Mouse (Mus musculus): ENCODE data around the gene Vmn2r83.

Gene Vmn2r83

GRCm38 (mm10) chr10:79538323-79538722 is 69.8 kb downstream of the Vmn2r83 start:
- DNase-seq: no peak

DNA sequence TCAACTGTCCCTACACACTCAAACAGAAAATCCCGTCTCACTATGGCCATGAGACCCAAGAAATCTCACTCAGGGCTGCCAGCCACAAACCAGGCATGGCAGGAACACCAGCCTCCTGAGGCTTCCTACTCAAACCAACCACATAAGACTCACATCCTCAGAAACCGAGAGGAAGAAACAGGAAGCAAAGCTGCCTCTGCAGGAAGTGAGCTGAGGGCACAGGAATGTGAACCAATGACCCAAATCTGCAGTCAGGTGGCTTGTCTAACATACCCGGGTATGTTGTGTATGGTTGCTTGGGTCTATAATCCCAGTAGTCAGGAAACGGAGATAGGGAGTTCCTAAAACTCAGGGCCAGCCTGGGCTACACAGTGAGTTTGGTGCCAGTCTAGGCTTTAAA is 70.3 kb downstream of the Vmn2r83 start:
- no peak for DNase-seq

DNA sequence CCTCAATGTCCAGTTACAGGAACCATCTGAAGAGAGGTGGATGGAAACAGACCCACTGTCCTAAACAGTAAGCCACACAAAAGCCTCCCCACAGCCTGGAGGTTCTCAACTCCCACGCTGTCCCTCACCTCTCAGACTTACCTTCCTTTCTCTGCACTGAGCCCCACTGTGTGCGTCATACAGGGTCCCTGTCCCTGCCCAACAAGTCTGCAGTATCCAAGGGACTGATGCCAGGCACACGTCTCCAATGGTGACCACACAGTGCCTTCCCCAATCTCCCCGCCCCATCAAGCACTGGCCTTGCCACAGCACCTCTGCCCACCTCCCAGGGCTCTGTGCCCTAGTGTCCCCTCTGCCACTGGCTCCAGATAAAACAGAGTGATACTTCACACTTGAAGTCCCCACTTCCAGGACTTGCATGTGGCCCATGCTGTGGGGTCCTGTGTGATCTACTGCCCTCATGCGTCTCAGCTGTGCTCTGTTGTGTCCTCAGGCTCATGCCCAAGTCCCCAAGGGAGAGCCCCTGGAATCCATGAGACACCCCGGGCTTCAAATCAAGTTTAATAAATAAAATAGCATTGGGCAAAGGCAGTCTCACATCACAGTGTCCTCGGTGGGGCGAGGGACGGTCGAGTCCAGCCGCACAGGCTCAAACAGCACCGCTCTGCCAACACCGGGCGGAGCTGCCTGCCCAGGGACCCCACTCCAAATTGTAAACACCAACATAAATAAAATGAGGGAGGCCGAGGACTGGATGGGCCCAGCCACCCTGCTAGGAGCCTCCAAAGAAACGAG is 71.4 kb downstream of the Vmn2r83 start:
- DNase-seq: no peak

DNA sequence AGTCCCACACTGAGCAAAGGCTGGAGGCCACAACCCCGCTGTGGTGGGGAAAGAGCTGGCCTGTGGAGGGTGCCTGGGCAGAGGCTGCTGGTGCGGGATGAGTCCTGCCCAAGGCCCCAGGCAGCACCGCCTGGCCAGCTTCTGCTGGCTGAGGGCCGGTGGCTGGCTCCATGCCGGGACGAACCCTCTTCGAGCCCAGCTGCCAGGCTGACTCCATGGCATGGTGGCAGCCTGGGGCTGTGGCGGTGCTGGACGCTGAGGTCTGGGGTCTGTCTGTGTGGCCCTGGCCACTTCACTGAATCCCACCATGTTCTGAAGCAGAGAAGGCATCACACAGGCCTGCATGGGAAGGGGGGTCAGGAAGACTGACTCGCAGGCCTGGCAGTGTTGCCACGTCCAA is 72.2 kb downstream of the Vmn2r83 start:
- no peak for DNase-seq

DNA sequence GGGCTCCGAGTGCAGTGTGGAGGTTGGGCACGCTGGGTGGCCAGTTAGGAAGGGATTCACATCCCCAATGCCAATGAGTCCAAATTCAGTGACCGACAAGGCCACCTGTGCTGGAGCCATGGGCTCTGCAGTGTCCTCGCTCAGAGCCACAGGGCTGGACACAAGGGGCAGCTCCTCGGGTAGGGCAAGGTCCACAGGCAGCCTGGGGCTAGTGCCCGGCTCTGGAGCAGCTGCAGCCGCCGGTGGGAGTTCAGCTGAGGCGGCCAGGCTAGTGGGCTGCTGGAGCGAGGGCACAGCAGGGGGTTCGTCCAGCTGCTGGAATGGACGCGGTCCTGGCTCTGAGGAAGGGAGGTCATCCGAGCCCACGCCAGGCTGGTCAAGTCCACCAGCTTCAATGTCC is 73.0 kb downstream of the Vmn2r83 start:
- no peak for DNase-seq

- no peak for DNase-seq
Measured at GRCm38 (mm10) chr10:79542171-79542570, 73.6 kb downstream of the Vmn2r83 start.
